Mouse (Mus musculus): Measurements from ENCODE around the gene Rbm7. TPM values are rescaled to one million over a fixed set of nuclear protein-coding genes. Genes with fewer than 3 reads are reported as not detected.

Gene Rbm7
- polyA plus RNA-seq, 1 experiment from 2014 or later: 110 TPM

DNA sequence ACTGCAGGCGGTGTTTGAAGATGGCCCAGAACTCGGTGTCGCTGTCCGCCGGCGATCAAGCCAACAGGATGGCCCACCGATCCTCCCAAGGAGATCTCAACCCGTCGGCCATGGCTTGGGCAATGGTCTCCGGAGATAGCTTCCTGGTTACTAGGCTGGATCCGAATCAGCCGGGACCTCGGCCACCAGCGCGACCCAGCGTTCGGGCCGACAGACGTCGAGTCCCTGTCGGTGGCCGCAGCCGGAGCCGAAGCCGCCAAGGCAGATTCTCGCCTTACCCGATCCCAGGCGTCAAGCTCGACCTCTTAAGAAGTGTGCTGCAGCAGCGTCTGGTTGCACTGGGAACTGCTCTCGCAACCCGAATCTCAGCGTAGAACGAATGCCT, 441 bp upstream of the Rbm7 start:
- Histone ChIP-seq H3K4me3 (ENCODE audit: low read length) (peak overlapping the region; percentile 82), H3K9me3 (ENCODE audit: control insufficient read depth, low read length) (no peaks in the 10 kb centered on the region), H3K27me3 (replicated peaks; ENCODE audit: control insufficient read depth, insufficient read depth, low read length) (no peaks in the 10 kb centered on the region), H3K4me1 (ENCODE audit: control insufficient read depth, insufficient read depth, low read length) (peaks cover 10% of the 10 kb centered on the region; the same call in 1 of the 2 replicates), H3K4me2 (ENCODE audit: low read depth, low read length) (peak overlapping the region; percentile 77), H3K36me3 (ENCODE audit: control insufficient read depth, insufficient read depth, low read length) (peaks cover 6% of the 10 kb centered on the region; the same call in 1 of the 2 replicates), H3K27ac (ENCODE audit: low read length) (peak overlapping the region; percentile 82), H3K9ac (ENCODE audit: low read depth, low read length) (peak overlapping the region; percentile 95)
- 2% methylated on average over 34 of the region's 34 CpGs for WGBS
- peak; percentile 76 for ATAC-seq

- WGBS: 33% methylated on average over 20 of the region's 20 CpGs
- no peaks in the 10 kb centered on the region for H3K27me3 ChIP-seq (replicated peaks; ENCODE audit: control insufficient read depth, insufficient read depth, low read length)
- H3K9ac ChIP-seq (ENCODE audit: low read depth, low read length): 0 out of 2 replicates have a peak overlapping the region, but pooled peaks have one; percentile 9
- no peak for ATAC-seq
- H3K36me3 ChIP-seq (ENCODE audit: control insufficient read depth, insufficient read depth, low read length): peaks cover 4% of the 10 kb centered on the region; the same call in 1 of the 2 replicates
- H3K9me3 ChIP-seq (ENCODE audit: control insufficient read depth, low read length): no peaks in the 10 kb centered on the region
- no peak overlapping the region for H3K27ac ChIP-seq (ENCODE audit: low read length)
- H3K4me1 ChIP-seq (ENCODE audit: control insufficient read depth, insufficient read depth, low read length): 0 out of 2 replicates have a peak, but pooled peaks cover 4% of the 10 kb centered on the region
- H3K4me3 ChIP-seq (ENCODE audit: low read length): peak overlapping the region; percentile 70
- H3K4me2 ChIP-seq (ENCODE audit: low read depth, low read length): peak overlapping the region; percentile 90
Measured at GRCm38 (mm10) chr9:48481214-48482134, 13.6 kb downstream of the Rbm7 start.

GRCm38 (mm10) chr9:48480411-48481213, 14.5 kb downstream of the Rbm7 start, which contains the start of gene Rexo2:
TSS of gene Rexo2 (minus strand) at chr9:48480623.
- H3K27ac ChIP-seq (ENCODE audit: low read length): no peak within 1 kb of the TSS
- H3K27me3 ChIP-seq (replicated peaks; ENCODE audit: control insufficient read depth, insufficient read depth, low read length): no peaks in the 10 kb centered on the region
- H3K4me2 ChIP-seq (ENCODE audit: low read depth, low read length): peak within 1 kb of the TSS; percentile 90
- no peaks in the 10 kb centered on the region for H3K9me3 ChIP-seq (ENCODE audit: control insufficient read depth, low read length)
- peaks cover 4% of the 10 kb centered on the region; the same call in 1 of the 2 replicates for H3K36me3 ChIP-seq (ENCODE audit: control insufficient read depth, insufficient read depth, low read length)
- H3K4me3 ChIP-seq (ENCODE audit: low read length): peak within 1 kb of the TSS; percentile 70
- ATAC-seq: peak; percentile 99
- H3K9ac ChIP-seq (ENCODE audit: low read depth, low read length): peak within 1 kb of the TSS; percentile 82
- H3K4me1 ChIP-seq (ENCODE audit: control insufficient read depth, insufficient read depth, low read length): 0 out of 2 replicates have a peak, but pooled peaks cover 4% of the 10 kb centered on the region
- under 1% methylated on average over 49 of the region's 49 CpGs for WGBS

GRCm38 (mm10) chr9:48479838-48480410, 15.2 kb downstream of the Rbm7 start:
- Histone ChIP-seq H3K4me2 (ENCODE audit: low read depth, low read length) (peak overlapping the region; percentile 90), H3K27ac (ENCODE audit: low read length) (no peak overlapping the region), H3K4me3 (ENCODE audit: low read length) (peak overlapping the region; percentile 70), H3K9me3 (ENCODE audit: control insufficient read depth, low read length) (no peaks in the 10 kb centered on the region), H3K36me3 (ENCODE audit: control insufficient read depth, insufficient read depth, low read length) (peaks cover 2% of the 10 kb centered on the region; the same call in 1 of the 2 replicates), H3K27me3 (replicated peaks; ENCODE audit: control insufficient read depth, insufficient read depth, low read length) (no peaks in the 10 kb centered on the region), H3K4me1 (ENCODE audit: control insufficient read depth, insufficient read depth, low read length) (0 out of 2 replicates have a peak, but pooled peaks cover 4% of the 10 kb centered on the region), H3K9ac (ENCODE audit: low read depth, low read length) (peak overlapping the region; percentile 82)
- ATAC-seq: peak; percentile 52
- WGBS: 5% methylated on average over 25 of the region's 25 CpGs

DNA sequence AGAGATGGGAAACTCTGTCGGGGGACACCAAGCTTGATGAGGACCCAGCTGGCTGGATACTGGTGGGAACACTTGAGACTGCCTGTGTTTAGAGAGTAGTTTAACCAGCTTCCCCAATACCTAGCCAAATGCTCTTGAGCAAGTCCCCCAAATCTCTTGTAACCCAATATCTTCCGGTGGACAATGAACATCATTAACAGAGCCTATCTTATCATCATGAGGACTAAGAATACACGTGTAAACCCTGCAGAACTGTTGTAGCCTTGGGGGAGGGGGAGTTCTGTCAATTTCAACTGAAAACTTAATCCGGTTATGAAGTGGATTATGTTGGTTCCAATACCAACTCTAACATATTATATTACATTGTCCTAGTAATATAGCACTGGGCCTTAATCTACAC, 16.3 kb downstream of the Rbm7 start:
- Histone ChIP-seq H3K9me3 (ENCODE audit: control insufficient read depth, low read length) (no peaks in the 10 kb centered on the region), H3K36me3 (ENCODE audit: control insufficient read depth, insufficient read depth, low read length) (no peaks in the 10 kb centered on the region), H3K4me1 (ENCODE audit: control insufficient read depth, insufficient read depth, low read length) (0 out of 2 replicates have a peak, but pooled peaks cover 4% of the 10 kb centered on the region), H3K4me3 (ENCODE audit: low read length) (no peak overlapping the region), H3K9ac (ENCODE audit: low read depth, low read length) (no peak overlapping the region), H3K27ac (ENCODE audit: low read length) (no peak overlapping the region), H3K4me2 (ENCODE audit: low read depth, low read length) (no peak overlapping the region), H3K27me3 (replicated peaks; ENCODE audit: control insufficient read depth, insufficient read depth, low read length) (no peaks in the 10 kb centered on the region)
- whole genome bisulfite sequencing: 90% methylated on average over 4 of the region's 4 CpGs
- no peak for ATAC-seq

GRCm38 (mm10) chr9:48476236-48477165, 18.6 kb downstream of the Rbm7 start:
- Histone ChIP-seq H3K9me3 (ENCODE audit: control insufficient read depth, low read length) (no peaks in the 10 kb centered on the region), H3K9ac (ENCODE audit: low read depth, low read length) (no peak overlapping the region), H3K27ac (ENCODE audit: low read length) (no peak overlapping the region), H3K36me3 (ENCODE audit: control insufficient read depth, insufficient read depth, low read length) (no peaks in the 10 kb centered on the region), H3K27me3 (replicated peaks; ENCODE audit: control insufficient read depth, insufficient read depth, low read length) (no peaks in the 10 kb centered on the region), H3K4me1 (ENCODE audit: control insufficient read depth, insufficient read depth, low read length) (0 out of 2 replicates have a peak, but pooled peaks cover 4% of the 10 kb centered on the region), H3K4me2 (ENCODE audit: low read depth, low read length) (no peak overlapping the region), H3K4me3 (ENCODE audit: low read length) (no peak overlapping the region)
- ATAC-seq: no peak
- WGBS: 90% methylated on average over 10 of the region's 10 CpGs

GRCm38 (mm10) chr9:48474367-48474766, 20.7 kb downstream of the Rbm7 start:
- ATAC-seq: no peak
- Histone ChIP-seq H3K27me3 (replicated peaks; ENCODE audit: control insufficient read depth, insufficient read depth, low read length) (no peaks in the 10 kb centered on the region), H3K4me2 (ENCODE audit: low read depth, low read length) (no peak overlapping the region), H3K4me3 (ENCODE audit: low read length) (no peak overlapping the region), H3K27ac (ENCODE audit: low read length) (no peak overlapping the region), H3K9me3 (ENCODE audit: control insufficient read depth, low read length) (no peaks in the 10 kb centered on the region), H3K4me1 (ENCODE audit: control insufficient read depth, insufficient read depth, low read length) (0 out of 2 replicates have a peak, but pooled peaks cover under 1% of the 10 kb centered on the region), H3K36me3 (ENCODE audit: control insufficient read depth, insufficient read depth, low read length) (no peaks in the 10 kb centered on the region), H3K9ac (ENCODE audit: low read depth, low read length) (no peak overlapping the region)
- WGBS: 94% methylated on average over 9 of the region's 9 CpGs

DNA sequence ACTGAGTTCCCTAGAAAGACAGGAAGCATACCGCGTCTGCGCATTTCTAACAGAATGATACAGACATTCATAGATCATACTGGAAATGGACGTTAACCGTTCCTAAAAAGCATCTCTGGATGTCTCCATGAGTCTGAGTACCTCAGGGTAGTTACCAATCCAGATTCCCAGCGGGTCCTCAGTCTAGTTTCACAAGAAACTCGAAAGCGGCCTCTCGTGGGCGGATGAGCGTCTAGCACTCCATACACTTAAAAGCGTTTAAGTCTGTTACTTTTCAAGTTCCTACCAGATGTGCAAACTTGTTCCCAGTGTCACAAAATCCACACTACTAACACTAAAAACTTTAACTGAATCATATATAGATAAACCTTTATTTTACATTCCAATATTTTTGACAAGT, 22.0 kb downstream of the Rbm7 start:
- Histone ChIP-seq H3K9ac (ENCODE audit: low read depth, low read length) (no peak overlapping the region), H3K4me1 (ENCODE audit: control insufficient read depth, insufficient read depth, low read length) (no peaks in the 10 kb centered on the region), H3K27ac (ENCODE audit: low read length) (no peak overlapping the region), H3K4me2 (ENCODE audit: low read depth, low read length) (no peak overlapping the region), H3K4me3 (ENCODE audit: low read length) (no peak overlapping the region), H3K9me3 (ENCODE audit: control insufficient read depth, low read length) (no peaks in the 10 kb centered on the region), H3K27me3 (replicated peaks; ENCODE audit: control insufficient read depth, insufficient read depth, low read length) (no peaks in the 10 kb centered on the region), H3K36me3 (ENCODE audit: control insufficient read depth, insufficient read depth, low read length) (no peaks in the 10 kb centered on the region)
- WGBS: 91% methylated on average over 12 of the region's 12 CpGs
- ATAC-seq: no peak

Measured in intestine, embryonic 16.5 days (tissue).